ENCODE assay signal across 16 mouse cellular contexts in genomic region chr7:141006914-141007313, GRCm38 (mm10). TPM values are rescaled to one million over a fixed set of nuclear protein-coding genes. Genes with fewer than 3 reads are reported as not detected.
A peak's percentile ranks its signal among the peaks of the same experiment; 100 is the strongest.
DNase-seq lines count a peak whose midpoint lies in the region; ATAC-seq and TF ChIP-seq lines count a peak whose summit lies in the region.
"Had no signal": no experiment of that assay in that cellular context is flagged by ENCODE, and none has a peak within 500 bp of the region (broad histone marks: within the 10 kb centered on the region; RNA-seq: fewer than 3 reads in every experiment).

No protein-coding gene starts in this region.

- no peak overlapping the region for H3K9ac ChIP-seq in lung, embryonic 14.5 days
- H3K9ac ChIP-seq: intestine, embryonic 15.5 days; limb, embryonic 13.5 days; stomach, embryonic 15.5 days had no signal

- DNase-seq in frontal cortex, postnatal 36 days (ENCODE audit: low spot score in 2 of 2), result peak; percentile 18 to 29
- no peak for DNase-seq in frontal cortex, postnatal 10 days (ENCODE audit: low spot score in 2 of 2)
- DNase-seq in lung, embryonic 14.5 days, result peak; percentile 44
- no peak for DNase-seq in lung, postnatal 25 days (ENCODE audit: low spot score)
- peak; percentile 94 for DNase-seq in adipocyte (ENCODE audit: low spot score)
- DNase-seq in spleen, postnatal 4 days (ENCODE audit: low spot score in 2 of 2), result no peak
- DNase-seq: gastrocnemius, postnatal 14 days had no signal

- H3K36me3 ChIP-seq in lung, embryonic 14.5 days (ENCODE audit: insufficient read depth), result no peaks in the 10 kb centered on the region
- H3K36me3 ChIP-seq: intestine, embryonic 15.5 days; limb, embryonic 13.5 days; stomach, embryonic 15.5 days had no signal

- H3K4me1 ChIP-seq in lung, embryonic 14.5 days (ENCODE audit: insufficient read depth), result peaks cover 11% of the 10 kb centered on the region; the same call in 1 of the 2 replicates

- 67% methylated on average over 5 of the region's 5 CpGs for WGBS in lung, embryonic 14.5 days

- ATAC-seq in lung, embryonic 14.5 days (ENCODE audit: insufficient read depth), result no peak
- peak; percentile 45; the same call in 1 of the 2 replicates for ATAC-seq in megakaryocyte-erythroid progenitor cell, adult 5-6 weeks (replicated peaks; ENCODE audit: low FRiP score, low TSS enrichment, poor library complexity, severe bottlenecking)
- ATAC-seq in frontal cortex, adult (ENCODE audit: low TSS enrichment), result no peak
- ATAC-seq: CD4-positive, CD25-positive, alpha-beta regulatory T cell, adult 4 months; intestine, embryonic 15.5 days had no signal

- no peak for TF ChIP-seq CTCF in lung, embryonic 14.5 days (IDR thresholded peaks at IDR 0.05; ENCODE audit: low read depth)

- H3K9me3 ChIP-seq in lung, embryonic 14.5 days (ENCODE audit: low read depth, low read length), result no peaks in the 10 kb centered on the region
- H3K9me3 ChIP-seq: intestine, embryonic 15.5 days; limb, embryonic 13.5 days; stomach, embryonic 15.5 days had no signal

- no peak overlapping the region for H3K4me2 ChIP-seq in lung, embryonic 14.5 days
- H3K4me2 ChIP-seq: intestine, embryonic 15.5 days; limb, embryonic 13.5 days; stomach, embryonic 15.5 days had no signal

- H3K27me3 ChIP-seq in lung, embryonic 14.5 days (ENCODE audit: insufficient read depth, low read length), result no peaks in the 10 kb centered on the region
- H3K27me3 ChIP-seq: intestine, embryonic 15.5 days; limb, embryonic 13.5 days; stomach, embryonic 15.5 days had no signal

- no peak overlapping the region for H3K27ac ChIP-seq in lung, embryonic 14.5 days (ENCODE audit: low read depth)
- H3K27ac ChIP-seq: intestine, embryonic 15.5 days; limb, embryonic 13.5 days; stomach, embryonic 15.5 days had no signal

- H3K4me3 ChIP-seq in lung, embryonic 14.5 days (ENCODE audit: low read depth, low read length), result no peak overlapping the region
- H3K4me3 ChIP-seq: erythroblast, embryonic 14.5 days; intestine, embryonic 15.5 days; limb, embryonic 13.5 days; stomach, embryonic 15.5 days had no signal

RNA-seq across cellular contexts. Expression of gene Ifitm3, which starts 3.7 kb away (rescaled TPM):
- polyA plus RNA-seq in lung, embryonic 14.5 days (2014; fragmentation: Nextera tagmentation; extraction: Ambion mirVana), result 164 and 183 TPM in 2 replicates
- total RNA-seq in megakaryocyte-erythroid progenitor cell, adult 5-6 weeks (2014; fragmentation: Nextera tagmentation), result 53.9 and 67.3 TPM in 2 replicates
- 54.1 and 55.3 TPM in 2 replicates for total RNA-seq in megakaryocyte-erythroid progenitor cell, adult 5-6 weeks (2017)

RNA-seq across cellular contexts. Expression of gene Ifitm6, which starts 10.8 kb away (rescaled TPM):
- polyA plus RNA-seq in lung, embryonic 14.5 days (2014; fragmentation: Nextera tagmentation; extraction: Ambion mirVana), result 0.49 and 1.1 TPM in 2 replicates
- not detected in 2 replicates for total RNA-seq in megakaryocyte-erythroid progenitor cell, adult 5-6 weeks (2014; fragmentation: Nextera tagmentation)
- 25.3 TPM in 1 of 2 replicates, not detected in the other for total RNA-seq in megakaryocyte-erythroid progenitor cell, adult 5-6 weeks (2017)
- total RNA-seq: gastrocnemius, postnatal 14 days; layer of hippocampus, adult 18-20 months had no signal
- polyA plus RNA-seq: CD4-positive, CD25-positive, alpha-beta regulatory T cell, adult 4 months; erythroblast, embryonic 14.5 days; limb, embryonic 13.5 days had no signal

RNA-seq across cellular contexts. Expression of gene Gm17387, which starts 22.0 kb away (rescaled TPM):
- not detected in 2 replicates for polyA plus RNA-seq in lung, embryonic 14.5 days (2014; fragmentation: Nextera tagmentation; extraction: Ambion mirVana)
- not detected in 2 replicates for total RNA-seq in megakaryocyte-erythroid progenitor cell, adult 5-6 weeks (2014; fragmentation: Nextera tagmentation)
- not detected in 2 replicates for total RNA-seq in megakaryocyte-erythroid progenitor cell, adult 5-6 weeks (2017)
- total RNA-seq: gastrocnemius, postnatal 14 days; hematopoietic stem cell, adult 5-6 weeks; layer of hippocampus, adult 18-20 months had no signal
- polyA plus RNA-seq: CD4-positive, CD25-positive, alpha-beta regulatory T cell, adult 4 months; erythroblast, embryonic 14.5 days; intestine, embryonic 15.5 days; limb, embryonic 13.5 days; stomach, embryonic 15.5 days had no signal

RNA-seq across cellular contexts. Expression of gene Ifitm1, which starts 39.9 kb away (rescaled TPM):
- 35.4 and 42.5 TPM in 2 replicates for polyA plus RNA-seq in lung, embryonic 14.5 days (2014; fragmentation: Nextera tagmentation; extraction: Ambion mirVana)
- total RNA-seq in megakaryocyte-erythroid progenitor cell, adult 5-6 weeks (2014; fragmentation: Nextera tagmentation), result 37.2 and 54.3 TPM in 2 replicates
- total RNA-seq in megakaryocyte-erythroid progenitor cell, adult 5-6 weeks (2017), result 20.9 and 50.8 TPM in 2 replicates
- polyA plus RNA-seq: CD4-positive, CD25-positive, alpha-beta regulatory T cell, adult 4 months had no signal

RNA-seq across cellular contexts. Expression of gene Ifitm2, which starts 51.1 kb away (rescaled TPM):
- polyA plus RNA-seq in lung, embryonic 14.5 days (2014; fragmentation: Nextera tagmentation; extraction: Ambion mirVana), result 1,035 and 1,087 TPM in 2 replicates
- 285 and 292 TPM in 2 replicates for total RNA-seq in megakaryocyte-erythroid progenitor cell, adult 5-6 weeks (2014; fragmentation: Nextera tagmentation)
- total RNA-seq in megakaryocyte-erythroid progenitor cell, adult 5-6 weeks (2017), result 265 and 278 TPM in 2 replicates

Comparison
In these comparisons a context has a peak if more than half of its experiments do, and no peak if none do; other contexts are left out.
1. DNase-seq: peak in frontal cortex, postnatal 36 days (2 of 2), lung, embryonic 14.5 days (single experiment) and adipocyte (single experiment); none in frontal cortex, postnatal 10 days (0 of 2), lung, postnatal 25 days (single experiment) and spleen, postnatal 4 days (0 of 2).